Comparison of ENCODE assay signal across 9 mouse cellular contexts in the genomic region with DNA sequence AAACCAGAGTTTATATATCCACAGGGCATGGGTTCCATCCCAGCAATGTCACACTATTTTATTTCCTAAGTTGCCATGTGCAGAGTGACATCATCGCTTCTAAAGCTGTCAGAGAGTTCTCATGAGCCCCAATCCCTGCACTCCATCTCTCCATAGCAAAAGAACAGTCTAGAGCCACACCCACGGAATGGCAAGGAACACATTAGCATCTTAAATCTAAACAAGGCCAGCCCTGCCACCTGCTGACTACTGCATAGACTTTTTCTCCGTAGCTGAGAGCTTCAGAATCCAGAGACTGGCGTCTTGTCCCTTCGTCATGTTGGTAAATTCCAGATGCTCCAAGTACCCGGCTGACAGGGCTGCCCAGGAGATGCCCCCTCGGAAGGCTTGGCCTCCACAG.
DNase-seq lines count a peak whose midpoint lies in the region; ATAC-seq and TF ChIP-seq lines count a peak whose summit lies in the region.
"Had no signal": no experiment of that assay in that cellular context is flagged by ENCODE, and none has a peak within 500 bp of the region (broad histone marks: within the 10 kb centered on the region; RNA-seq: fewer than 3 reads in every experiment).

No protein-coding gene starts in this region.

- peaks cover 80% of the 10 kb centered on the region for H3K36me3 ChIP-seq in kidney, embryonic 15.5 days
- peaks cover 9% of the 10 kb centered on the region; the same call in 1 of the 2 replicates for H3K36me3 ChIP-seq in kidney, adult 2 months (ENCODE audit: control insufficient read depth, insufficient read depth, low read length)

- peak; percentile 38; the same call in 1 of the 2 replicates for ATAC-seq in kidney, embryonic 15.5 days (replicated peaks; ENCODE audit: low FRiP score)
- ATAC-seq: activated CD4-positive, CD25-positive, alpha-beta regulatory T cell, adult 4 months had no signal

- DNase-seq in kidney, adult 2 months, result no peak
- peak; percentile 87 for DNase-seq in ZHBTc4 (ENCODE audit: low read depth, low spot score)
- peak; percentile 19 to 65 for DNase-seq in layer of hippocampus, adult 18-20 months (ENCODE audit: low spot score in 2 of 2)
- peak; percentile 64 to 69 for DNase-seq in right cerebral cortex, adult 2 months (ENCODE audit: low spot score in 2 of 2)
- DNase-seq in B cell, adult 2 months, result no peak
- DNase-seq in urinary bladder, adult 18-20 months (ENCODE audit: low spot score in 2 of 2), result no peak

- H3K27ac ChIP-seq in kidney, embryonic 15.5 days, result no peak overlapping the region
- no peak overlapping the region for H3K27ac ChIP-seq in kidney, adult 2 months (ENCODE audit: insufficient read depth, low read depth, low read length)

- TF ChIP-seq POLR2A in kidney, adult 2 months (IDR thresholded peaks at IDR 0.05; ENCODE audit: low read depth, low read length), result no peak

- no peaks in the 10 kb centered on the region for H3K9me3 ChIP-seq in kidney, embryonic 15.5 days (replicated peaks)
- H3K9me3 ChIP-seq: megakaryocyte, embryonic 14.5 days had no signal

- no peaks in the 10 kb centered on the region for H3K27me3 ChIP-seq in kidney, embryonic 15.5 days
- H3K27me3 ChIP-seq in kidney, adult 2 months (replicated peaks; ENCODE audit: control insufficient read depth, insufficient read depth, low read length), result no peaks in the 10 kb centered on the region
- H3K27me3 ChIP-seq: megakaryocyte, embryonic 14.5 days had no signal

- no peak overlapping the region for H3K4me3 ChIP-seq in kidney, embryonic 15.5 days (replicated peaks)
- H3K4me3 ChIP-seq in kidney, adult 2 months (ENCODE audit: insufficient read depth, low read depth, low read length), result no peak overlapping the region
- H3K4me3 ChIP-seq: megakaryocyte, embryonic 14.5 days had no signal

- H3K4me2 ChIP-seq in kidney, embryonic 15.5 days, result no peak overlapping the region

- 68% methylated on average over 7 of the region's 7 CpGs for WGBS in kidney, embryonic 15.5 days
- WGBS in kidney, adult 2 months, result 68% methylated on average over 7 of the region's 7 CpGs

- H3K4me1 ChIP-seq in kidney, embryonic 15.5 days, result no peaks in the 10 kb centered on the region
- no peaks in the 10 kb centered on the region; the same call in 1 of the 2 replicates for H3K4me1 ChIP-seq in kidney, adult 2 months (ENCODE audit: control insufficient read depth, insufficient read depth, low read length)

- no peak overlapping the region for H3K9ac ChIP-seq in kidney, embryonic 15.5 days

- TF ChIP-seq CTCF in kidney, adult 2 months (conservative IDR thresholded peaks at IDR 0.05; ENCODE audit: insufficient read depth, insufficient read length, low read depth, low read length), result no peak

Comparison
In these comparisons a context has a peak if more than half of its experiments do, and no peak if none do; other contexts are left out.
1. DNase-seq: peak in ZHBTc4 (single experiment), layer of hippocampus, adult 18-20 months (2 of 2) and right cerebral cortex, adult 2 months (2 of 2); none in kidney, adult 2 months (single experiment), B cell, adult 2 months (0 of 2) and urinary bladder, adult 18-20 months (0 of 2).